Mouse (Mus musculus) lung, postnatal 36 days (tissue): ENCODE data around the gene Ung.
A peak's percentile ranks its signal among the peaks of the same experiment; 100 is the strongest.

ENCODE experiments used
- DNase-seq: peaks from one replicate; pipeline ENCODE4 v3.0.0; 2022; ENCODE audit warnings: mixed read lengths

Gene Ung

GRCm38 (mm10) chr5:114173458-114173857 is 43.3 kb downstream of the Ung start:
- no peak for DNase-seq

- no peak for DNase-seq
Measured at GRCm38 (mm10) chr5:114173877-114174581, 43.8 kb downstream of the Ung start.

GRCm38 (mm10) chr5:114174639-114175038 is 44.5 kb downstream of the Ung start:
- DNase-seq = peak; percentile 70

DNA sequence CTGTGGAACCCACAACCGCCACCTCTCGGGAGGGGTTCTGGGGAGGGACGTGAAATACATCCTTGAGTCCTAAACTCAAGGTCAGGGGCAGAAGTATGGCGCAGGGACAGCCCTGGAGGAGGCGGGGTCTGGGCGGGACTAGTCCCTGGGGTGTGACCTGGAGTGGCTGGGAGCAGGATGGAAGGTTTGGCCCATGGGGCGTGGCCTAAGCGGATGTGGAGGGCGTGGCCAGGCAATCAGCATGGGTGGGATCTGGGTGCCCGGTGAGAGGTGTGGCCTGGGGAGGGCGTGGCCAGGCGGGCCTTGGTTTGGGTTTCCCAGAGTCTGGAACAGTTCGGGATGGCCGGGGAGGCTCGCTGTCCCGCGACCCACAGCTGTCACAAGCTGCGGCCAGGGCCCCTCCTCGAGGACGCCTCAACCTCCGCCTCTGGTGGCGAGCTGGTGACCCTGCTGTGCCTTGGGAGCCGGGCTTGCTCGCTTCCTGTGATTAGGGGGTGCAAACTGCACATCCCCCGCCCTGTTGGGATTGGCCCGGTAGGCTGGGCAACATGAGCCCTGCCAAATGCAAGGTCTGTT is 45.5 kb downstream of the Ung start:
- DNase-seq = peak; percentile 98

- DNase-seq = no peak
Measured at GRCm38 (mm10) chr5:114176548-114177400, 46.6 kb downstream of the Ung start.

DNA sequence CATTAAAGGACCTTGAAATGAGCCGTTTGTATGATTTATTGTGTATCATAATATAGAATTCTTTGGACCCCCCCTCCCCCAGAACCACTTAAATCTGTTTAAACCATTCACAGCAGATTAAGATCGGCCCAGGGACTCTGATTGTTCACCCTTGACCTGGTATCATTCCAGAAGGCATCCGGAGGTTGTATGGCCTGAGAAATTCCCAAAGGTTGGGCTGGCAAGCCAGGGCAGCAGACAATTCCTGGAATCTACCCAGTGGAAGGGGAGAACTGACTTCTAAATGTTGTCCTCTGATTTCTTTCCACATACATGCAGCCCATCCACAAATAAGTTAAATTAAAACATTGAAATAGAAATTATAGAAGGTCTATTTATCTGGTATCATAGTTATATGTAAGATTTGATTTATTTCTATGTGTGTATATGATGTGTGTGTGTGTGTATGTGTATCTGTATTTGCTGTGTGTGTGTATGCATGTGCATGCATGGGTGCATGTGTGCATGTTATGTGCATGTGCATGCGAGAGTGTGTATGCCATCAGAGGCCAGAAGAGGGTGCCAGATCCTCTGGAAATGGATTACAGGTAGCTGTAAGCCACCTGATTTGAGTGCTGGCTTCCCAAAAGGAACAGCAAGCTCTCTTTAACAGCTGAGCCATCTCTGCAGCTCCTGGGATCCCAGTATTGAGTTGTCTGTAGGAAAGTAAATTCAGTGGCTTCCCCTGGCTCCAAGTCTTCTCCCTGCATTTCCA is 48.0 kb downstream of the Ung start:
- DNase-seq = peak; percentile 27

DNA sequence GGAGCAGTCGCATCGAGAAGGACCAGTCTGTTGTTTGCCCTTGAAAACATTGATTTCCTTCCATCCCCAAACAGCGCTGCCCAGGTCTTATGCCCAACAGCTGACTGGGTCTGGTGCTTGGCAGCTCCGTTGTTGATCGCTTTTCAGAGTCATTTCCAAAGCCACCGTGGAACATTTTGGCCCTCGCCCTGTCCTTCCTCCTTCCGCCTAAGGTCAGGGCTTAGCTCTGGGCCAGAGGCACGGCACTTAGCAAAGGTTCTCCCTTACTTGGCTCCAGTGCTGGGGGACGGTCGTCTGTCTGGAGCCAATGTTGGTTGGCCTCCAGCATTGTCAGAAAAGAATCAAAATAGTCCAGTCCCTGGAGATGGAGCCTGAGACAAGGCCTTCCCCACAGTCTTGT is 49.4 kb downstream of the Ung start:
- DNase-seq = peak; percentile 84

- no peak for DNase-seq
Measured at GRCm38 (mm10) chr5:114183493-114183892, 53.3 kb downstream of the Ung start.

DNA sequence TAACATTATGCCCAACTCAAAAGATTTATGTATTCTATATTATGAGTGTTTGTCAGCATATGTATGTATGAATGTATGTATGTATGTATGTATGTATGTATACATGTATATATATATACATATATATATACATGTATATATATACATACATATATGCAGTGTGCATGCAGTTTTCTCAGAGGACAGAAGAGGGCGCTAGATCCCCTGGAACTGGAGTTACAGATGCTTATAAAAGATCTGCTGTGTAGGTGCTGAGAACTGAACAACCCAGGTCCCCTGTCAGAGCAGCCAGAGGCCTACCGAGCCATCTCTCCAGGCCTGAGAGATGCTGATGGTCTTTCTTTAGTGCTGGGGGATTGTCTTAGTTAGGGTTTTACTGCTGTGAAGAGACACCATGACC is 56.9 kb downstream of the Ung start:
- no peak for DNase-seq
